ENCODE assay signal across 7 mouse cellular contexts in the genomic region with DNA sequence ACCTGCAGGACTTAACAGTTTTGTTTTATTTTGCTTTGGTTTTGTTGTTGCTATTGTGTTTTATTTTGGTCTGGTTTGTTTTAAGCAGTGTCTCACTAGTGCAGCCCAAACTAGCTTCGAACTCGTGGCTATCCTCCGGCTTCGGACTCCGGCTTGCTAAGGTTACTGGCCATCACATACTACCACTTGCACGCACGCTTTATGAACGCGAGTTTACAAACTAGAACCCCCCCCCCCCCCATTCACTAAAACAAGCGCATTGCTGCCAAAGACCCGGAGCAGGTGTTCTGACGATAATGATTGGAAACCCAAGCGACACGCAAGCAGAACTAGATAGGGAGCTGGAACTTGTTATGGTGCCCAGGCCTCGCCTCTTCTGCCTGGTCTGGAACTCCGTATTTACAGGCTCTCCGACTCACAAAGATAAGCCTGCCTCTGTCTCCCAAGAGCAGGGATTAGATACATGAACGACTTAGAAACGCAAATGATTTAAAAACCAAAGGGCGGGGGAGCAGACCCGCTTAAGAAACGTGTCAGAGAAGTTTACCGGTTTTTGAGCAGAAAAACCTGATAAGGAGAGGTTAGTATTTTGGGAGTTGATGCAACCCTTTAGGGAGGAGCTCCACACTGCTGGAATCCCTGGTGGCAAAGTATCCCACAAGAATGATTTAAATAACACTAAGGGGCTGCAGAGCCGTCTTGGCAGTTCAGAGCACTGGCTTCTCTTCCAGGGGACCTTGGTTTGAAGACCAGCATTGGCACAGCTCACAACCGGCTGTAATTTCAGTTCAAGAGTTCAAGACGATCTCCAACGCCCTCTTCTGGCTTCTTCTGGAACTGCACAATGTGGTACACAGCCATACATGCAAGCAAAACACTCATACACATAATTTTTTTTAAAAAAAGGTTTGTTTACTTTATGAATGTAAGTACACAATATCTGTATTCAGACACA. TPM values are rescaled to one million over a fixed set of nuclear protein-coding genes. Genes with fewer than 3 reads are reported as not detected.
A peak's percentile ranks its signal among the peaks of the same experiment; 100 is the strongest.
DNase-seq lines count a peak whose midpoint lies in the region; ATAC-seq and TF ChIP-seq lines count a peak whose summit lies in the region.

No protein-coding gene starts in this region.

- TF ChIP-seq CTCF in bone marrow macrophage, adult 2 months (IDR thresholded peaks at IDR 0.05; ENCODE audit: low read depth, low read length), result peak; percentile 72
- no peak for TF ChIP-seq CTCF in embryonic fibroblast, embryonic 13.5 days (IDR thresholded peaks at IDR 0.05; ENCODE audit: borderline replicate concordance, insufficient read depth, low read length)
- TF ChIP-seq CTCF in kidney, postnatal 0 days (IDR thresholded peaks at IDR 0.05; ENCODE audit: low read depth), result peak; percentile 84
- peak; percentile 85 for TF ChIP-seq CTCF in lung, postnatal 0 days (IDR thresholded peaks at IDR 0.05)

- H3K4me1 ChIP-seq in bone marrow macrophage, adult 2 months (ENCODE audit: control insufficient read depth, insufficient read depth, low read length), result peaks cover 9% of the 10 kb centered on the region
- H3K4me1 ChIP-seq in embryonic fibroblast, embryonic 13.5 days (ENCODE audit: control insufficient read depth, insufficient read depth, low read length), result no peaks in the 10 kb centered on the region
- H3K4me1 ChIP-seq in heart, embryonic 14.5 days (ENCODE audit: control insufficient read depth in 2 of 2, insufficient read depth in 2 of 2, low read length in 2 of 2), result peaks cover 0 to 8% of the 10 kb centered on the region in 2 experiments; a peak in 1 of 4 replicates
- no peaks in the 10 kb centered on the region for H3K4me1 ChIP-seq in kidney, postnatal 0 days (replicated peaks; ENCODE audit: insufficient read depth, low read length)
- peaks cover 5% of the 10 kb centered on the region; the same call in 1 of the 2 replicates for H3K4me1 ChIP-seq in lung, postnatal 0 days (ENCODE audit: insufficient read depth, low read depth, low read length)

- no peak for TF ChIP-seq POLR2A in bone marrow macrophage, adult 2 months (IDR thresholded peaks at IDR 0.05; ENCODE audit: borderline replicate concordance, low read depth, low read length)
- 0 out of 2 replicates have a peak, but pooled peaks have one; percentile 5 for TF ChIP-seq POLR2A in embryonic fibroblast, embryonic 13.5 days (IDR thresholded peaks at IDR 0.05; ENCODE audit: low read depth, low read length)

- H3K4me3 ChIP-seq in bone marrow macrophage, adult 2 months (ENCODE audit: insufficient read depth, low read length), result peak overlapping the region; percentile 68
- peak overlapping the region; percentile 94 for H3K4me3 ChIP-seq in embryonic fibroblast, embryonic 13.5 days (ENCODE audit: insufficient read depth, low read length)
- H3K4me3 ChIP-seq in heart, embryonic 14.5 days (ENCODE audit: control insufficient read depth in 1 of 2, insufficient read depth in 1 of 2, low read depth in 1 of 2, low read length in 2 of 2), result peak overlapping the region; percentile 77 to 90
- peak overlapping the region; percentile 87 for H3K4me3 ChIP-seq in kidney, postnatal 0 days (replicated peaks; ENCODE audit: low read depth, low read length)
- H3K4me3 ChIP-seq in lung, postnatal 0 days (ENCODE audit: low read depth, low read length), result peak overlapping the region; percentile 78

- H3K27me3 ChIP-seq in heart, embryonic 14.5 days (ENCODE audit: control insufficient read depth, insufficient read depth, low read length), result no peaks in the 10 kb centered on the region
- no peaks in the 10 kb centered on the region for H3K27me3 ChIP-seq in kidney, postnatal 0 days (ENCODE audit: insufficient read depth, low read length)
- no peaks in the 10 kb centered on the region for H3K27me3 ChIP-seq in lung, postnatal 0 days (replicated peaks; ENCODE audit: insufficient read depth, low read length)

- no peak for ATAC-seq in heart, embryonic 14.5 days (ENCODE audit: insufficient number of reproducible peaks, insufficient read depth, low FRiP score, low read depth)
- ATAC-seq in kidney, postnatal 0 days (replicated peaks; ENCODE audit: low FRiP score, low read depth), result peak; percentile 16
- ATAC-seq in lung, postnatal 0 days, result peak; percentile 20; the same call in 1 of the 2 replicates

- DNase-seq in MN1 (ENCODE audit: low spot score), result peak; percentile 87
- peak; percentile 80 for DNase-seq in kidney, postnatal 0 days (ENCODE audit: low spot score)
- DNase-seq in lung, postnatal 0 days (ENCODE audit: low spot score), result peak; percentile 85
- peak; percentile 42 for DNase-seq in retina, adult 2 months (ENCODE audit: low read depth, low spot score)

- peaks cover 7% of the 10 kb centered on the region for H3K36me3 ChIP-seq in heart, embryonic 14.5 days (ENCODE audit: control insufficient read depth, insufficient read depth, low read length)
- H3K36me3 ChIP-seq in kidney, postnatal 0 days (ENCODE audit: insufficient read depth, low read length), result no peaks in the 10 kb centered on the region
- no peaks in the 10 kb centered on the region for H3K36me3 ChIP-seq in lung, postnatal 0 days (ENCODE audit: insufficient read depth, low read length)

- H3K9ac ChIP-seq in heart, embryonic 14.5 days (ENCODE audit: low read length), result peak overlapping the region; percentile 81
- peak overlapping the region; percentile 54; the same call in 1 of the 2 replicates for H3K9ac ChIP-seq in kidney, postnatal 0 days (ENCODE audit: low read depth, low read length)
- H3K9ac ChIP-seq in lung, postnatal 0 days (replicated peaks; ENCODE audit: low read depth), result peak overlapping the region; percentile 82; the same call in 1 of the 2 replicates

- under 1% methylated on average over 27 of the region's 27 CpGs for WGBS in heart, embryonic 14.5 days
- 1% methylated on average over 27 of the region's 27 CpGs for WGBS in kidney, postnatal 0 days
- 1% methylated on average over 27 of the region's 27 CpGs for WGBS in lung, postnatal 0 days

- H3K4me2 ChIP-seq in heart, embryonic 14.5 days (ENCODE audit: low read length), result peak overlapping the region; percentile 82
- H3K4me2 ChIP-seq in kidney, postnatal 0 days (ENCODE audit: low read length), result peak overlapping the region; percentile 88
- H3K4me2 ChIP-seq in lung, postnatal 0 days (replicated peaks; ENCODE audit: low read depth, low read length), result peak overlapping the region; percentile 87

- peak overlapping the region; percentile 52 for H3K27ac ChIP-seq in bone marrow macrophage, adult 2 months (ENCODE audit: insufficient read depth, low read depth, low read length)
- 0 out of 2 replicates have a peak overlapping the region, but pooled peaks have one; percentile 11 for H3K27ac ChIP-seq in embryonic fibroblast, embryonic 13.5 days (ENCODE audit: insufficient read depth, low read length)
- peak overlapping the region; percentile 18 to 59; a peak in 2 of 4 replicates for H3K27ac ChIP-seq in heart, embryonic 14.5 days (replicated peaks in 1 of 2; ENCODE audit: control insufficient read depth in 1 of 2, insufficient read depth in 1 of 2, low read depth in 2 of 2, low read length in 2 of 2)
- peak overlapping the region; percentile 82 for H3K27ac ChIP-seq in kidney, postnatal 0 days
- H3K27ac ChIP-seq in lung, postnatal 0 days (ENCODE audit: low read length), result peak overlapping the region; percentile 49

- no peak for TF ChIP-seq EP300 in lung, postnatal 0 days (IDR thresholded peaks at IDR 0.05)

- H3K9me3 ChIP-seq in heart, embryonic 14.5 days (ENCODE audit: control insufficient read depth, low read length), result no peaks in the 10 kb centered on the region
- no peaks in the 10 kb centered on the region for H3K9me3 ChIP-seq in kidney, postnatal 0 days (replicated peaks; ENCODE audit: low read length)
- H3K9me3 ChIP-seq in lung, postnatal 0 days (ENCODE audit: low read length), result no peaks in the 10 kb centered on the region

RNA-seq across cellular contexts. Expression of a gene that starts 0.7 kb away (rescaled TPM):
- 26.1 and 35.0 TPM in 2 replicates for polyA plus RNA-seq in bone marrow macrophage, adult 2 months (2012; ENCODE audit: insufficient read depth, insufficient read length, missing spikeins)
- polyA plus RNA-seq in embryonic fibroblast, embryonic 13.5 days (2011; ENCODE audit: insufficient read length, low read depth, missing spikeins), result 30.2 and 30.9 TPM in 2 replicates
- polyA plus RNA-seq in heart, embryonic 14.5 days (2014; fragmentation: Nextera tagmentation; extraction: Ambion mirVana), result 27.0 and 30.8 TPM in 2 replicates
- polyA plus RNA-seq in kidney, postnatal 0 days (2015; fragmentation: Nextera tagmentation; extraction: Ambion mirVana), result 20.5 and 24.0 TPM in 2 replicates
- polyA plus RNA-seq in lung, postnatal 0 days (2015; fragmentation: Nextera tagmentation; extraction: Ambion mirVana), result 33.1 and 34.5 TPM in 2 replicates

RNA-seq across cellular contexts. Expression of a gene that starts 8.4 kb away (rescaled TPM):
- polyA plus RNA-seq in bone marrow macrophage, adult 2 months (2012; ENCODE audit: insufficient read depth, insufficient read length, missing spikeins), result 56.4 and 63.8 TPM in 2 replicates
- 40.5 and 42.1 TPM in 2 replicates for polyA plus RNA-seq in embryonic fibroblast, embryonic 13.5 days (2011; ENCODE audit: insufficient read length, low read depth, missing spikeins)
- polyA plus RNA-seq in heart, embryonic 14.5 days (2014; fragmentation: Nextera tagmentation; extraction: Ambion mirVana), result 35.9 and 37.5 TPM in 2 replicates
- 183 and 188 TPM in 2 replicates for polyA plus RNA-seq in kidney, postnatal 0 days (2015; fragmentation: Nextera tagmentation; extraction: Ambion mirVana)
- polyA plus RNA-seq in lung, postnatal 0 days (2015; fragmentation: Nextera tagmentation; extraction: Ambion mirVana), result 70.6 and 81.5 TPM in 2 replicates

RNA-seq across cellular contexts. Expression of a gene that starts 16.0 kb away (rescaled TPM):
- polyA plus RNA-seq in bone marrow macrophage, adult 2 months (2012; ENCODE audit: insufficient read depth, insufficient read length, missing spikeins), result not detected in 2 replicates
- polyA plus RNA-seq in embryonic fibroblast, embryonic 13.5 days (2011; ENCODE audit: insufficient read length, low read depth, missing spikeins), result not detected in 2 replicates
- not detected in 2 replicates for polyA plus RNA-seq in heart, embryonic 14.5 days (2014; fragmentation: Nextera tagmentation; extraction: Ambion mirVana)
- polyA plus RNA-seq in kidney, postnatal 0 days (2015; fragmentation: Nextera tagmentation; extraction: Ambion mirVana), result 0.71 TPM in 1 of 2 replicates, not detected in the other
- not detected in 2 replicates for polyA plus RNA-seq in lung, postnatal 0 days (2015; fragmentation: Nextera tagmentation; extraction: Ambion mirVana)

RNA-seq across cellular contexts. Expression of a gene that starts 16.4 kb away (rescaled TPM):
- polyA plus RNA-seq in bone marrow macrophage, adult 2 months (2012; ENCODE audit: insufficient read depth, insufficient read length, missing spikeins), result 12.1 and 13.1 TPM in 2 replicates
- polyA plus RNA-seq in embryonic fibroblast, embryonic 13.5 days (2011; ENCODE audit: insufficient read length, low read depth, missing spikeins), result 14.0 and 15.5 TPM in 2 replicates
- polyA plus RNA-seq in heart, embryonic 14.5 days (2014; fragmentation: Nextera tagmentation; extraction: Ambion mirVana), result 3.2 and 5.0 TPM in 2 replicates
- 76.5 and 78.3 TPM in 2 replicates for polyA plus RNA-seq in kidney, postnatal 0 days (2015; fragmentation: Nextera tagmentation; extraction: Ambion mirVana)
- polyA plus RNA-seq in lung, postnatal 0 days (2015; fragmentation: Nextera tagmentation; extraction: Ambion mirVana), result 56.6 and 58.9 TPM in 2 replicates

RNA-seq across cellular contexts. Expression of a gene that starts 33.6 kb away (rescaled TPM):
- polyA plus RNA-seq in bone marrow macrophage, adult 2 months (2012; ENCODE audit: insufficient read depth, insufficient read length, missing spikeins), result 1.4 and 4.1 TPM in 2 replicates
- 8.0 and 17.2 TPM in 2 replicates for polyA plus RNA-seq in embryonic fibroblast, embryonic 13.5 days (2011; ENCODE audit: insufficient read length, low read depth, missing spikeins)
- polyA plus RNA-seq in heart, embryonic 14.5 days (2014; fragmentation: Nextera tagmentation; extraction: Ambion mirVana), result 8.6 and 13.5 TPM in 2 replicates
- 33.2 and 34.4 TPM in 2 replicates for polyA plus RNA-seq in kidney, postnatal 0 days (2015; fragmentation: Nextera tagmentation; extraction: Ambion mirVana)
- polyA plus RNA-seq in lung, postnatal 0 days (2015; fragmentation: Nextera tagmentation; extraction: Ambion mirVana), result 36.4 and 38.3 TPM in 2 replicates

Comparison
In these comparisons a context has a peak if more than half of its experiments do, and no peak if none do; other contexts are left out.
1. H3K27ac ChIP-seq: peak in every context shown above with its lines; median percentile 82 in kidney, postnatal 0 days; 52 in bone marrow macrophage, adult 2 months; 49 in lung, postnatal 0 days; 38 in heart, embryonic 14.5 days; 11 in embryonic fibroblast, embryonic 13.5 days.